Mouse (Mus musculus) small intestine, adult 2 months (tissue): Measurements from ENCODE around the gene Abcg8. TPM values are rescaled to one million over a fixed set of nuclear protein-coding genes. Genes with fewer than 3 reads are reported as not detected.

Experiments used
- H3K27ac ChIP-seq: fragments of 200-500 bp; 2 replicates; pipeline ENCODE4 v1.5.1; 2012; ENCODE audit warnings: low read depth, low read length, control low read depth, inconsistent platforms; ENCODE audit not compliant: insufficient read depth
- H3K27me3 ChIP-seq: fragments of 200-500 bp; 2 replicates; pipeline ENCODE4 v1.6.1; 2012; ENCODE audit warnings: mild to moderate bottlenecking, moderate library complexity, low read length, inconsistent platforms; ENCODE audit not compliant: control insufficient read depth, insufficient read depth
- H3K36me3 ChIP-seq: fragments of 200-500 bp; 2 replicates; pipeline ENCODE4 v1.6.1; 2012; ENCODE audit warnings: mild to moderate bottlenecking, low read length, control low read depth, inconsistent platforms; ENCODE audit not compliant: control insufficient read depth, insufficient read depth
- H3K4me1 ChIP-seq: fragments of 200-500 bp; 2 replicates; pipeline ENCODE4 v1.6.1; 2012; ENCODE audit warnings: low read length, inconsistent platforms, mixed read lengths; ENCODE audit not compliant: control insufficient read depth, insufficient read depth, insufficient read length
- H3K4me3 ChIP-seq: fragments of 200-500 bp; 2 replicates; pipeline ENCODE4 v1.5.1; 2012; ENCODE audit warnings: low read depth, mild to moderate bottlenecking, control low read depth, inconsistent platforms, low read length, moderate library complexity
- CTCF ChIP-seq: fragments of 200-500 bp; IDR thresholded peaks from 2 replicates; pipeline ENCODE4 v1.5.1; 2012; ENCODE audit warnings: low read depth, mild to moderate bottlenecking, control low read depth, inconsistent platforms, low read length, moderate library complexity, mixed read lengths; ENCODE audit not compliant: insufficient replicate concordance, insufficient read length; ENCODE audit errors: extremely low read depth
- POLR2A ChIP-seq: fragments of 200-500 bp; IDR thresholded peaks from 2 replicates; pipeline ENCODE4 v1.6.1; 2012; ENCODE audit warnings: low read depth, mild to moderate bottlenecking, control low read depth, inconsistent platforms, low read length, moderate library complexity
- WGBS: fragments of 180-500 bp; shearing (Covaris S2); methylation state at CpG from one replicate; pipeline ENCODE4 v1.1.7; 2018; 5-methylcytosine and 5-hydroxymethylcytosine counted together
- polyA plus RNA-seq: library from polyadenylated mRNA; depleted of rRNA; stranded (reverse); fragments of >200 nt; gene quantifications from 2 replicates; pipeline ENCODE4 v1.2.3, GENCODE M21; 2012; rRNA removed

Abcg8 gene
- polyA plus RNA-seq, 1 experiment, result 289 TPM

GRCm38 (mm10) chr17:84738073-84738797, 62.1 kb downstream of the Abcg8 start:
- WGBS, result 73% methylated on average over 9 of the region's 9 CpGs
- Histone ChIP-seq H3K4me1 (peaks cover 5% of the 10 kb centered on the region; the same call in 1 of the 2 replicates), H3K27me3 (no peaks in the 10 kb centered on the region), H3K36me3 (peaks cover 14% of the 10 kb centered on the region), H3K27ac (peak overlapping the region; percentile 24; the same call in 1 of the 2 replicates), H3K4me3 (no peak overlapping the region)
- TF ChIP-seq CTCF (no peak), POLR2A (no peak)

GRCm38 (mm10) chr17:84744256-84744655, 68.2 kb downstream of the Abcg8 start:
- H3K4me3 ChIP-seq, result no peak overlapping the region
- H3K27me3 ChIP-seq, result no peaks in the 10 kb centered on the region
- WGBS, result 87% methylated on average over 4 of the region's 4 CpGs
- TF ChIP-seq CTCF (no peak), POLR2A (no peak)
- peaks cover 12% of the 10 kb centered on the region for H3K4me1 ChIP-seq
- peaks cover 10% of the 10 kb centered on the region for H3K36me3 ChIP-seq
- H3K27ac ChIP-seq, result no peak overlapping the region

- no peak overlapping the region for H3K4me3 ChIP-seq
- no peaks in the 10 kb centered on the region for H3K27me3 ChIP-seq
- H3K27ac ChIP-seq, result no peak overlapping the region
- TF ChIP-seq CTCF (no peak), POLR2A (no peak)
- H3K4me1 ChIP-seq, result peaks cover 12% of the 10 kb centered on the region
- 93% methylated on average over 9 of the region's 9 CpGs for WGBS
- H3K36me3 ChIP-seq, result peaks cover 10% of the 10 kb centered on the region
These were observed 68.9 kb downstream of the Abcg8 start for GRCm38 (mm10) chr17:84745001-84745400.

- TF ChIP-seq CTCF (no peak), POLR2A (no peak)
- Histone ChIP-seq H3K27ac (peak overlapping the region; percentile 28), H3K36me3 (peaks cover 18% of the 10 kb centered on the region), H3K27me3 (no peaks in the 10 kb centered on the region), H3K4me1 (peaks cover 15% of the 10 kb centered on the region), H3K4me3 (no peak overlapping the region)
- WGBS, result 48% methylated on average over 6 of the region's 6 CpGs
These were observed 71.1 kb downstream of the Abcg8 start for GRCm38 (mm10) chr17:84747212-84747611.

DNA sequence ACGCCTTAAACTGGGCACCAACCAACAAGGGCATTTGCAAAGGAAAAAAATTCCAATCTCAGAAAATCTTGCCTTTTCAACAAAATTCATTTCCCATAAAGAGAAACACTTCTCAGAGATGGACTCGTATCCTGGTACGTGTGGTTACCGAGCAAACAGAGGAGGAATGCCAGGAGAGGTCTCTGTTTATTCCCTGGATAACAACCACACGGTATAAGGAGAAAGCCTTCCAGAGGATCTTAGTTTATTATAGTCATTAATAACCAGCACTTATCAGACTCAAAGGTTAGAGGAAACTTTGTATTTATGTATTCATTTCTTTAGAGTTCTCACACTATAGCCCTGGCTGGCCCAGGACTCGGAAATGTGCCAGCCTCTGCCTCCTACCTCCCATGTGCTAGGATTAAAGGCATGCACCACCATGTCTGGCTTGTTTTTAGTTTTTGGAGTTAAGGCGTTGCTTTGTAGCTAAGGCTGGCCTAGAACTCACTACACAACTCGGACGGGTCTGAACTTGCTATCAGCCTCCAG, 72.1 kb downstream of the Abcg8 start:
- Histone ChIP-seq H3K36me3 (peaks cover 20% of the 10 kb centered on the region), H3K27ac (peak overlapping the region; percentile 79), H3K27me3 (no peaks in the 10 kb centered on the region), H3K4me1 (peaks cover 15% of the 10 kb centered on the region), H3K4me3 (no peak overlapping the region)
- 31% methylated on average over 9 of the region's 9 CpGs for WGBS
- no peak for TF ChIP-seq POLR2A
- no peak for TF ChIP-seq CTCF

DNA sequence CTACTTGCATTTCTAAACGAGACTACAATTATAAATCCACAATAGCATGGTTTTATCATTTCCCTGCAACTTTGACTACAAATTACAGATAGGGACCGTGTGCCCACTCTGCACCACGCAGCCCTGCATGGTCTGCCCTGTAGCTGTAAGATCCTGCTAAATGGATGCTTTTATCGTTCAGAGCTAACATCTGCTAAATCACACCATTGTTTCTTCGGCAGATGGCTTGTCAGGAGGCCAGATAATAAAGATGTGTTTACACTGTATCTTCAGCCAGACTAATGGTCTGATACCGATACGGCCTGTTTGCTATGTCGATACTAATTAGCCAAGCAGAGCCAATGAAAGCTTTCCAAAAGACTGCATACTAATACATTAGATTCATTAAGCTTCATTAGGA, 73.2 kb downstream of the Abcg8 start:
- Histone ChIP-seq H3K4me3 (no peak overlapping the region), H3K36me3 (peaks cover 20% of the 10 kb centered on the region), H3K27ac (no peak overlapping the region), H3K27me3 (no peaks in the 10 kb centered on the region), H3K4me1 (peaks cover 15% of the 10 kb centered on the region)
- WGBS, result 25% methylated on average over 8 of the region's 8 CpGs
- TF ChIP-seq POLR2A (no peak), CTCF (no peak)

Other genes with a start within 250 kb of the Abcg8 start
- 3.5 and 4.6 TPM in 2 replicates for gene Thada, start 210.1 kb upstream of the Abcg8 start, polyA plus RNA-seq
- gene Plekhh2, start 164.4 kb upstream of the Abcg8 start, polyA plus RNA-seq, result 1.1 and 1.8 TPM in 2 replicates
- gene Dync2li1, start 49.8 kb upstream of the Abcg8 start, polyA plus RNA-seq, result 0.06 and 0.24 TPM in 2 replicates
- 73.5 and 335 TPM in 2 replicates for gene Abcg5, start 6.7 kb downstream of the Abcg8 start, polyA plus RNA-seq
- gene Lrpprc, start 114.5 kb downstream of the Abcg8 start, polyA plus RNA-seq, result 2.7 and 4.7 TPM in 2 replicates